Mouse (Mus musculus) embryonic fibroblast, embryonic 13.5 days (primary cell): ENCODE data around the gene Olfr1412.

Source experiments
- CTCF ChIP-seq: IDR thresholded peaks from 2 replicates; pipeline ENCODE4 v1.5.1; 2011; ENCODE audit warnings: mild to moderate bottlenecking, control low read depth, low read length, moderate library complexity, borderline replicate concordance; ENCODE audit not compliant: insufficient read depth
- POLR2A ChIP-seq: IDR thresholded peaks from 2 replicates; pipeline ENCODE4 v1.6.1; 2011; ENCODE audit warnings: low read depth, mild to moderate bottlenecking, control low read depth, low read length, moderate library complexity

DNA sequence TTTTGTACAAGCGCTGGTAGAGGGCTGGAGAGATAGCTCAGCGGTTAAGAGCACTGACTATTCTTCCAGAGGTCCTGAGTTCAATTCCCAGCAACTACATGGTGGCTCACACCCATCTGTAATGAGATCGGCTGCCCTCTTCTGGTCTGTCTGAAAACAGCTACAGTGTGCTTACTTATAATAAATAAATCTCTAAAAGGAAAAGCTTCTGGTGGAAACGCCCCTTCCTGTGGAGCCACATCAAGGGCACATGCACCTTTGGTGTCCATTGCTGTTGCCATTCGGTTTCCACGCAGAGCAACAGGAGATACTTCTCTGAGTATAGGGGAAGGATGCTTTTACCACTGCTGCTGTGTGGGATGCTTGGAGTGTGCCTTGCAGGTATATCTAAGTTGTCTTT is 47.4 kb downstream of the Olfr1412 start:
- TF ChIP-seq CTCF (no peak), POLR2A (no peak)
